ENCODE assay signal across 8 mouse cellular contexts in the genomic region with DNA sequence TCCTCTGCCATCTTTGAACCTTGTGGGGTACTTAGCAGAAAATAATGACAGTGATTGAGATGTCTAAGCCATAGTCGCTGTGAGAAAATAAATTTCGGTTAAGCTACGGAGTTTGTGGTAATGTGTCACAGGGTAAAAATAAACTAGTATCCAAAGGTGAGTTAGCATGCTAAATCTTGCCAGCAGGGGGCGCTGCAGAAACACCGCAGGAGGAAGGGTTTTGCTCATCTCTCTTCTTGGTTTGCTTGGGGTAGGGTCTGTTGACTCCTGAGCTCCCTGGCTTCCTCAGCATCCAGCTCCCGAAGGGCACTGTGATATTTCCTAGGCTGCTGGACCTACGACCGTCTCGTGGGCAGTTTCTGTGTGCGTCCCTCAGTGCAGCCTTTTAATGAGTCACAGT. TPM values are rescaled to one million over a fixed set of nuclear protein-coding genes. Genes with fewer than 3 reads are reported as not detected.
DNase-seq lines count a peak whose midpoint lies in the region; ATAC-seq and TF ChIP-seq lines count a peak whose summit lies in the region.

No protein-coding gene starts in this region.

- no peak overlapping the region for H3K27ac ChIP-seq in forebrain, embryonic 11.5 days (ENCODE audit: low read depth, low read length)
- no peak overlapping the region for H3K27ac ChIP-seq in forebrain, embryonic 15.5 days (replicated peaks)
- no peak overlapping the region for H3K27ac ChIP-seq in midbrain, embryonic 11.5 days (ENCODE audit: low read depth, low read length)
- no peak overlapping the region for H3K27ac ChIP-seq in midbrain, embryonic 15.5 days
- H3K27ac ChIP-seq in lung, postnatal 0 days (ENCODE audit: low read length) = no peak overlapping the region

- no peak overlapping the region for H3K4me2 ChIP-seq in forebrain, embryonic 11.5 days (ENCODE audit: low read depth, low read length, severe bottlenecking)
- H3K4me2 ChIP-seq in forebrain, embryonic 15.5 days (replicated peaks) = no peak overlapping the region
- H3K4me2 ChIP-seq in midbrain, embryonic 11.5 days = no peak overlapping the region
- no peak overlapping the region for H3K4me2 ChIP-seq in midbrain, embryonic 15.5 days
- no peak overlapping the region for H3K4me2 ChIP-seq in lung, postnatal 0 days (replicated peaks; ENCODE audit: low read depth, low read length)

- no peaks in the 10 kb centered on the region for H3K4me1 ChIP-seq in forebrain, embryonic 11.5 days (replicated peaks; ENCODE audit: control insufficient read depth, insufficient read depth, low read length)
- no peaks in the 10 kb centered on the region for H3K4me1 ChIP-seq in forebrain, embryonic 15.5 days
- H3K4me1 ChIP-seq in midbrain, embryonic 11.5 days (ENCODE audit: control insufficient read depth, insufficient read depth, low read length) = no peaks in the 10 kb centered on the region
- H3K4me1 ChIP-seq in midbrain, embryonic 15.5 days = no peaks in the 10 kb centered on the region
- no peaks in the 10 kb centered on the region for H3K4me1 ChIP-seq in lung, postnatal 0 days (ENCODE audit: insufficient read depth, low read depth, low read length)

- WGBS in forebrain, embryonic 11.5 days = 54% methylated on average over 10 of the region's 10 CpGs
- WGBS in forebrain, embryonic 15.5 days = 60% methylated on average over 10 of the region's 10 CpGs
- WGBS in midbrain, embryonic 11.5 days = 59% methylated on average over 10 of the region's 10 CpGs
- 60% methylated on average over 10 of the region's 10 CpGs for WGBS in midbrain, embryonic 15.5 days
- WGBS in lung, postnatal 0 days = 53% methylated on average over 10 of the region's 10 CpGs

- no peak for TF ChIP-seq EP300 in lung, postnatal 0 days (IDR thresholded peaks at IDR 0.05)

- H3K27me3 ChIP-seq in forebrain, embryonic 11.5 days (ENCODE audit: control insufficient read depth, insufficient read depth, low read length) = no peaks in the 10 kb centered on the region
- H3K27me3 ChIP-seq in forebrain, embryonic 15.5 days = peaks cover 6% of the 10 kb centered on the region; the same call in 1 of the 2 replicates
- H3K27me3 ChIP-seq in midbrain, embryonic 11.5 days (ENCODE audit: control insufficient read depth, insufficient read depth, low read length) = no peaks in the 10 kb centered on the region
- no peaks in the 10 kb centered on the region for H3K27me3 ChIP-seq in midbrain, embryonic 15.5 days (replicated peaks)
- no peaks in the 10 kb centered on the region for H3K27me3 ChIP-seq in lung, postnatal 0 days (replicated peaks; ENCODE audit: insufficient read depth, low read length)

- no peaks in the 10 kb centered on the region for H3K9me3 ChIP-seq in forebrain, embryonic 11.5 days (ENCODE audit: control insufficient read depth, low read length)
- H3K9me3 ChIP-seq in forebrain, embryonic 15.5 days = no peaks in the 10 kb centered on the region
- H3K9me3 ChIP-seq in midbrain, embryonic 11.5 days (ENCODE audit: control insufficient read depth, low read length) = no peaks in the 10 kb centered on the region
- H3K9me3 ChIP-seq in midbrain, embryonic 15.5 days = no peaks in the 10 kb centered on the region
- no peaks in the 10 kb centered on the region for H3K9me3 ChIP-seq in lung, postnatal 0 days (ENCODE audit: low read length)

- no peak overlapping the region for H3K4me3 ChIP-seq in forebrain, embryonic 11.5 days (ENCODE audit: low read depth, low read length)
- no peak overlapping the region for H3K4me3 ChIP-seq in forebrain, embryonic 15.5 days
- no peak overlapping the region for H3K4me3 ChIP-seq in midbrain, embryonic 11.5 days (ENCODE audit: low read depth, low read length)
- no peak overlapping the region for H3K4me3 ChIP-seq in midbrain, embryonic 15.5 days
- no peak overlapping the region for H3K4me3 ChIP-seq in lung, postnatal 0 days (ENCODE audit: low read depth, low read length)

- ATAC-seq in forebrain, embryonic 11.5 days (replicated peaks; ENCODE audit: low FRiP score) = no peak
- ATAC-seq in forebrain, embryonic 15.5 days (replicated peaks) = no peak
- no peak for ATAC-seq in midbrain, embryonic 11.5 days (ENCODE audit: low FRiP score)
- no peak for ATAC-seq in midbrain, embryonic 15.5 days (replicated peaks)
- no peak for ATAC-seq in lung, postnatal 0 days

- no peaks in the 10 kb centered on the region for H3K36me3 ChIP-seq in forebrain, embryonic 11.5 days (ENCODE audit: control insufficient read depth, insufficient read depth, low read length)
- no peaks in the 10 kb centered on the region for H3K36me3 ChIP-seq in forebrain, embryonic 15.5 days
- no peaks in the 10 kb centered on the region for H3K36me3 ChIP-seq in midbrain, embryonic 11.5 days (ENCODE audit: control insufficient read depth, insufficient read depth, low read length)
- H3K36me3 ChIP-seq in midbrain, embryonic 15.5 days (replicated peaks) = no peaks in the 10 kb centered on the region
- no peaks in the 10 kb centered on the region for H3K36me3 ChIP-seq in lung, postnatal 0 days (ENCODE audit: insufficient read depth, low read length)

- peak; percentile 57 for DNase-seq in forebrain, embryonic 11.5 days (ENCODE audit: low spot score)
- DNase-seq in midbrain, embryonic 11.5 days (ENCODE audit: low spot score, missing footprints) = peak; percentile 85
- peak; percentile 20 for DNase-seq in c-Kit-positive CD71-positive TER-119-negative erythroid progenitor cells, embryonic 14.5 days (ENCODE audit: low read depth)
- DNase-seq in lung, postnatal 0 days (ENCODE audit: low spot score) = peak; percentile 7
- peak; percentile 65 for DNase-seq in thymus, postnatal 0 days (ENCODE audit: low spot score)
- DNase-seq in cerebellum, adult 18-20 months = no peak

- no peak overlapping the region for H3K9ac ChIP-seq in forebrain, embryonic 11.5 days (ENCODE audit: low read length)
- H3K9ac ChIP-seq in forebrain, embryonic 15.5 days (replicated peaks) = no peak overlapping the region
- H3K9ac ChIP-seq in midbrain, embryonic 11.5 days (ENCODE audit: low read length) = no peak overlapping the region
- H3K9ac ChIP-seq in midbrain, embryonic 15.5 days = no peak overlapping the region
- H3K9ac ChIP-seq in lung, postnatal 0 days (replicated peaks; ENCODE audit: low read depth) = no peak overlapping the region

- peak; percentile 73 for TF ChIP-seq CTCF in lung, postnatal 0 days (IDR thresholded peaks at IDR 0.05)

RNA-seq across cellular contexts. Expression of a gene that starts 12.7 kb away (rescaled TPM):
- 80.3 and 85.0 TPM in 2 replicates for polyA plus RNA-seq in forebrain, embryonic 11.5 days (2014; fragmentation: Nextera tagmentation; extraction: Ambion mirVana)
- 89.0 and 89.4 TPM in 2 replicates for polyA plus RNA-seq in forebrain, embryonic 15.5 days (2015; fragmentation: Nextera tagmentation; extraction: Ambion mirVana)
- polyA plus RNA-seq in midbrain, embryonic 11.5 days (2014; fragmentation: Nextera tagmentation; extraction: Ambion mirVana) = 78.1 and 78.8 TPM in 2 replicates
- 105 and 113 TPM in 2 replicates for polyA plus RNA-seq in midbrain, embryonic 15.5 days (2015; fragmentation: Nextera tagmentation; extraction: Ambion mirVana)
- polyA plus RNA-seq in lung, postnatal 0 days (2015; fragmentation: Nextera tagmentation; extraction: Ambion mirVana) = 29.8 and 30.6 TPM in 2 replicates
- polyA plus RNA-seq in thymus, postnatal 0 days (2015; fragmentation: Nextera tagmentation; extraction: Ambion mirVana) = 49.5 and 54.0 TPM in 2 replicates

RNA-seq across cellular contexts. Expression of a gene that starts 23.1 kb away (rescaled TPM):
- polyA plus RNA-seq in forebrain, embryonic 11.5 days (2014; fragmentation: Nextera tagmentation; extraction: Ambion mirVana) = 6.8 and 9.6 TPM in 2 replicates
- 6.9 and 7.9 TPM in 2 replicates for polyA plus RNA-seq in forebrain, embryonic 15.5 days (2015; fragmentation: Nextera tagmentation; extraction: Ambion mirVana)
- 7.5 and 7.7 TPM in 2 replicates for polyA plus RNA-seq in midbrain, embryonic 11.5 days (2014; fragmentation: Nextera tagmentation; extraction: Ambion mirVana)
- 6.1 and 6.3 TPM in 2 replicates for polyA plus RNA-seq in midbrain, embryonic 15.5 days (2015; fragmentation: Nextera tagmentation; extraction: Ambion mirVana)
- 5.0 and 5.8 TPM in 2 replicates for polyA plus RNA-seq in lung, postnatal 0 days (2015; fragmentation: Nextera tagmentation; extraction: Ambion mirVana)
- polyA plus RNA-seq in thymus, postnatal 0 days (2015; fragmentation: Nextera tagmentation; extraction: Ambion mirVana) = 5.9 and 6.2 TPM in 2 replicates

RNA-seq across cellular contexts. Expression of a gene that starts 39.4 kb away (rescaled TPM):
- 3.1 and 4.0 TPM in 2 replicates for polyA plus RNA-seq in forebrain, embryonic 11.5 days (2014; fragmentation: Nextera tagmentation; extraction: Ambion mirVana)
- 1.7 and 2.2 TPM in 2 replicates for polyA plus RNA-seq in forebrain, embryonic 15.5 days (2015; fragmentation: Nextera tagmentation; extraction: Ambion mirVana)
- 2.9 and 4.6 TPM in 2 replicates for polyA plus RNA-seq in midbrain, embryonic 11.5 days (2014; fragmentation: Nextera tagmentation; extraction: Ambion mirVana)
- 2.2 and 2.5 TPM in 2 replicates for polyA plus RNA-seq in midbrain, embryonic 15.5 days (2015; fragmentation: Nextera tagmentation; extraction: Ambion mirVana)
- polyA plus RNA-seq in lung, postnatal 0 days (2015; fragmentation: Nextera tagmentation; extraction: Ambion mirVana) = 29.2 and 30.5 TPM in 2 replicates
- 5.7 and 6.3 TPM in 2 replicates for polyA plus RNA-seq in thymus, postnatal 0 days (2015; fragmentation: Nextera tagmentation; extraction: Ambion mirVana)

Comparison
In these comparisons a context has a peak if more than half of its experiments do, and no peak if none do; other contexts are left out.
1. DNase-seq: peak in forebrain, embryonic 11.5 days (single experiment), midbrain, embryonic 11.5 days (single experiment), c-Kit-positive CD71-positive TER-119-negative erythroid progenitor cells, embryonic 14.5 days (single experiment), lung, postnatal 0 days (single experiment) and thymus, postnatal 0 days (single experiment); none in cerebellum, adult 18-20 months (0 of 2).